Mouse (Mus musculus): ENCODE results near the gene Dnttip1. TPM values are rescaled to one million over a fixed set of nuclear protein-coding genes. Genes with fewer than 3 reads are reported as not detected.

Dnttip1 gene
- total and polyA plus RNA-seq, 3 experiments, result 20.6 to 59.9 TPM; not detected in 1

DNA sequence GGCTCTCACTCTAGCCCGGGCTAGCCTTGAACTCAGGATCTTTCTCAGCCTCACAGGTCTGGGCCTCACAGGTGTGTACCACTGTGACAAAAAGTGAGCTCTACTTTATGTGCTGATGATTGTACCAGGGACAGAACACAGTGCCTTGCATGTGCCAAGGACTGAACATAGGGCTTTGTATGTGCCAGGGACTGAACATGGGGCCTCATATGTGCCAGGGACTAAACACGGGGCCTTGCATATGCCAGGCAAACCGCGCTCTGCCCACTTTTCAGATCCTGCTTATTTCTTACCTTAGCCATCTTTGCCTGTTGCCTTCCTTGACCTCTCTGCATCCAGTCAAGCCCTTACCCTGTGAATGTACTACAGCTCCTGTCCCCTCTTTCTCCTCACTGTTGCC, 16.2 kb downstream of the Dnttip1 start:
- H3K9ac ChIP-seq (ENCODE audit: control insufficient read depth, low read depth, low read length, poor library complexity, severe bottlenecking), result no peak overlapping the region
- H3K27ac ChIP-seq (ENCODE audit: control insufficient read depth, low read depth, low read length), result no peak overlapping the region
- H3K36me3 ChIP-seq (ENCODE audit: control insufficient read depth in 1 of 2, insufficient read depth in 2 of 2, low read length in 2 of 2), result peaks cover 4 to 8% of the 10 kb centered on the region in 2 experiments; a peak in 3 of 4 replicates
- H3K27me3 ChIP-seq (ENCODE audit: control insufficient read depth in 1 of 2, insufficient read depth in 2 of 2, low read length in 2 of 2), result no peaks in the 10 kb centered on the region
- no peaks in the 10 kb centered on the region for H3K9me3 ChIP-seq (replicated peaks; ENCODE audit: insufficient read depth, low read length)
- DNase-seq (ENCODE audit: low read depth, low spot score), result no peak
- TF ChIP-seq TAL1 (IDR thresholded peaks at IDR 0.05; ENCODE audit: low read length) (no peak), ZKSCAN1 (IDR thresholded peaks at IDR 0.05; ENCODE audit: low read depth, low read length) (no peak), GATA1 (IDR thresholded peaks at IDR 0.05; ENCODE audit: low read depth, low read length) (no peak), USF2 (IDR thresholded peaks at IDR 0.05; ENCODE audit: borderline replicate concordance in 1 of 2, insufficient read depth in 1 of 2, low read depth in 1 of 2, low read length in 2 of 2) (no peak), ELF1 (IDR thresholded peaks at IDR 0.05; ENCODE audit: low read depth, low read length) (no peak), JUND (IDR thresholded peaks at IDR 0.05; ENCODE audit: low read depth, low read length) (no peak), ETS1 (IDR thresholded peaks at IDR 0.05; ENCODE audit: low read depth, low read length) (no peak)
- no peak overlapping the region for H3K4me3 ChIP-seq (ENCODE audit: control insufficient read depth in 1 of 2, insufficient read depth in 1 of 2, low read depth in 2 of 2, low read length in 2 of 2)
- no peaks in the 10 kb centered on the region for H3K79me2 ChIP-seq (ENCODE audit: control insufficient read depth, insufficient read depth, low read length, poor library complexity)
- no peaks in the 10 kb centered on the region for H3K4me1 ChIP-seq (ENCODE audit: control insufficient read depth in 1 of 2, insufficient read depth in 2 of 2, low read length in 2 of 2)

DNA sequence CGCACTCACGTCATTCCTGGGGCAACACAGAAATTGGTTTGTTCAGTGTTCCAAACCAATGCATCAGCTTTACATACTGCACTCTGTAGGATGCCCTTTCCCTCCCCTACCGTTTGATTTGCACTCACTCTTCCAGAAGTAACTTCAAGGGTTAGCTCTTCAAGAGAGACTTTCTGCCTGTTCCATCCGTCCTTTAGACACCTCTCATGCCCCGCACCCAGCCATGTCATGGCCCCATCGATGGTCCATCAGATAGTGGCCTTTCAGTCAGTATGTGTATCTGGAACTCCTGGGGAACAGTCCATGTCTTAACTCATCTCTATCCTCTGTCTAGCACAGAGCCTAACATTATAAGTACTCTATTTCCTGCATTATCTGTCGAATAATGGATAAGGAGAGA, 16.8 kb downstream of the Dnttip1 start:
- no peaks in the 10 kb centered on the region for H3K79me2 ChIP-seq (ENCODE audit: control insufficient read depth, insufficient read depth, low read length, poor library complexity)
- H3K4me1 ChIP-seq (ENCODE audit: control insufficient read depth in 1 of 2, insufficient read depth in 2 of 2, low read length in 2 of 2), result no peaks in the 10 kb centered on the region
- peaks cover 4 to 8% of the 10 kb centered on the region in 2 experiments for H3K36me3 ChIP-seq (ENCODE audit: control insufficient read depth in 1 of 2, insufficient read depth in 2 of 2, low read length in 2 of 2)
- no peak overlapping the region for H3K9ac ChIP-seq (ENCODE audit: control insufficient read depth, low read depth, low read length, poor library complexity, severe bottlenecking)
- no peak for TF ChIP-seq MXI1 (IDR thresholded peaks at IDR 0.05; ENCODE audit: low read depth, low read length)
- TF ChIP-seq RAD21 (IDR thresholded peaks at IDR 0.05; ENCODE audit: low read depth, low read length), result no peak
- no peak for TF ChIP-seq KAT2A (conservative IDR thresholded peaks at IDR 0.05; ENCODE audit: low read depth, low read length)
- no peak for TF ChIP-seq POLR2AphosphoS2 (IDR thresholded peaks at IDR 0.05; ENCODE audit: low read length)
- TF ChIP-seq BHLHE40 (IDR thresholded peaks at IDR 0.05; ENCODE audit: borderline replicate concordance, low read depth, low read length), result no peak
- no peak for TF ChIP-seq USF1 (IDR thresholded peaks at IDR 0.05; ENCODE audit: low read depth, low read length)
- TF ChIP-seq TAL1 (IDR thresholded peaks at IDR 0.05; ENCODE audit: low read length), result no peak
- no peak for TF ChIP-seq UBTF (IDR thresholded peaks at IDR 0.05; ENCODE audit: borderline replicate concordance, insufficient read depth, low read depth, low read length)
- TF ChIP-seq SMC3 (IDR thresholded peaks at IDR 0.05; ENCODE audit: low read depth, low read length), result no peak
- no peak for TF ChIP-seq ZKSCAN1 (IDR thresholded peaks at IDR 0.05; ENCODE audit: low read depth, low read length)
- TF ChIP-seq GATA1 (IDR thresholded peaks at IDR 0.05; ENCODE audit: low read depth, low read length), result no peak
- no peak for TF ChIP-seq MYC (IDR thresholded peaks at IDR 0.05; ENCODE audit: low read depth, low read length)
- TF ChIP-seq GABPA (IDR thresholded peaks at IDR 0.05; ENCODE audit: low read depth, low read length), result no peak
- no peak for TF ChIP-seq ZC3H11A (IDR thresholded peaks at IDR 0.05; ENCODE audit: low read depth, low read length)
- H3K27ac ChIP-seq (ENCODE audit: control insufficient read depth, low read depth, low read length), result no peak overlapping the region
- H3K4me3 ChIP-seq (ENCODE audit: control insufficient read depth in 1 of 2, insufficient read depth in 1 of 2, low read depth in 2 of 2, low read length in 2 of 2), result no peak overlapping the region
- H3K9me3 ChIP-seq (replicated peaks; ENCODE audit: insufficient read depth, low read length), result no peaks in the 10 kb centered on the region
- no peaks in the 10 kb centered on the region for H3K27me3 ChIP-seq (ENCODE audit: control insufficient read depth in 1 of 2, insufficient read depth in 2 of 2, low read length in 2 of 2)
- no peak for DNase-seq (ENCODE audit: low read depth, low spot score)

All from MEL (cell line).